Mouse (Mus musculus) layer of hippocampus, adult 11-12 months (tissue): ENCODE measurements around the gene Isyna1.
"Not testable (repeated sequence)": the region's sequence is repeated elsewhere in the genome, so short reads cannot be mapped to it uniquely, and the experiment has no call there.

Experiments used
- DNase-seq: peaks from one replicate; pipeline ENCODE4 v3.0.0; 2022; ENCODE audit warnings: low spot score

Gene Isyna1

GRCm38 (mm10) chr8:70574915-70575314 lies 19.3 kb upstream of the Isyna1 start:
- DNase-seq = no peak

GRCm38 (mm10) chr8:70577207-70577606 lies 17.0 kb upstream of the Isyna1 start:
- DNase-seq = no peak

- peak; percentile 62 for DNase-seq
These were observed 10.4 kb upstream of the Isyna1 start for GRCm38 (mm10) chr8:70583476-70584387.

- DNase-seq = no peak
These were observed 9.4 kb upstream of the Isyna1 start for GRCm38 (mm10) chr8:70584606-70585257.

GRCm38 (mm10) chr8:70585258-70585652 lies 8.9 kb upstream of the Isyna1 start:
- peak; percentile 88 for DNase-seq

GRCm38 (mm10) chr8:70587955-70588354 lies 6.2 kb upstream of the Isyna1 start:
- not testable (repeated sequence) for DNase-seq

GRCm38 (mm10) chr8:70591569-70591968 lies 2.6 kb upstream of the Isyna1 start:
- DNase-seq = no peak

- DNase-seq = no peak
These were observed 1.0 kb upstream of the Isyna1 start for GRCm38 (mm10) chr8:70593173-70593572.

GRCm38 (mm10) chr8:70594621-70595564 lies 720 bp downstream of the Isyna1 start:
- no peak for DNase-seq

GRCm38 (mm10) chr8:70595811-70596210 lies 1.6 kb downstream of the Isyna1 start:
- DNase-seq = no peak

- DNase-seq = no peak
These were observed 2.0 kb downstream of the Isyna1 start for GRCm38 (mm10) chr8:70596216-70596615.

- DNase-seq = no peak
These were observed 2.7 kb downstream of the Isyna1 start for GRCm38 (mm10) chr8:70596775-70597416.

- no peak for DNase-seq
These were observed 3.5 kb downstream of the Isyna1 start for GRCm38 (mm10) chr8:70597417-70598272.

GRCm38 (mm10) chr8:70598283-70598682 lies 4.1 kb downstream of the Isyna1 start:
- DNase-seq = peak; percentile 88

- DNase-seq = no peak
These were observed 4.5 kb downstream of the Isyna1 start for GRCm38 (mm10) chr8:70598722-70599121.

GRCm38 (mm10) chr8:70599507-70600290 lies 5.5 kb downstream of the Isyna1 start:
- no peak for DNase-seq

- peak; percentile 63 for DNase-seq
These were observed 6.5 kb downstream of the Isyna1 start for GRCm38 (mm10) chr8:70600473-70601270.

GRCm38 (mm10) chr8:70601271-70601649 lies 7.1 kb downstream of the Isyna1 start:
- peak; percentile 79 for DNase-seq
